ENCODE assay signal across 18 mouse cellular contexts in genomic region chr5:141910444-141910843, GRCm38 (mm10).
"Had no signal": no experiment of that assay in that cellular context is flagged by ENCODE, and none has a peak within 500 bp of the region (broad histone marks: within the 10 kb centered on the region; RNA-seq: fewer than 3 reads in every experiment).

No protein-coding gene starts in this region.

- H3K36me3 ChIP-seq: lung, embryonic 15.5 days; midbrain, embryonic 10.5 days; midbrain, embryonic 13.5 days; neural tube, embryonic 13.5 days; stomach, embryonic 15.5 days had no signal

- ATAC-seq: intestine, embryonic 16.5 days; midbrain, embryonic 13.5 days; midbrain, embryonic 16.5 days had no signal

- H3K4me2 ChIP-seq: liver, embryonic 11.5 days; lung, embryonic 15.5 days; midbrain, embryonic 13.5 days; neural tube, embryonic 13.5 days; stomach, embryonic 15.5 days had no signal

- H3K27me3 ChIP-seq: lung, embryonic 15.5 days; megakaryocyte, embryonic 14.5 days; midbrain, embryonic 13.5 days; neural tube, embryonic 13.5 days; stomach, embryonic 15.5 days had no signal

- DNase-seq: layer of hippocampus, postnatal 36 days; lung, adult 18-20 months; retina, postnatal 1 day; right cerebral cortex, postnatal 25 days; spleen, adult 18-20 months; thymus, postnatal 25 days had no signal

- H3K27ac ChIP-seq: left cerebral cortex, adult 2 months; liver, embryonic 14.5 days; lung, embryonic 15.5 days; midbrain, embryonic 10.5 days; midbrain, embryonic 13.5 days; neural tube, embryonic 13.5 days; stomach, embryonic 15.5 days had no signal

- H3K4me1 ChIP-seq: lung, embryonic 15.5 days; megakaryocyte, embryonic 14.5 days; midbrain, embryonic 10.5 days; stomach, embryonic 15.5 days had no signal

- H3K4me3 ChIP-seq: left cerebral cortex, adult 2 months; lung, embryonic 15.5 days; megakaryocyte, embryonic 14.5 days; midbrain, embryonic 10.5 days; midbrain, embryonic 13.5 days; myocyte; neural tube, embryonic 13.5 days; stomach, embryonic 15.5 days had no signal

- H3K9me3 ChIP-seq: lung, embryonic 15.5 days; midbrain, embryonic 10.5 days; midbrain, embryonic 13.5 days; neural tube, embryonic 13.5 days; stomach, embryonic 15.5 days had no signal

- H3K9ac ChIP-seq: liver, embryonic 14.5 days; lung, embryonic 15.5 days; midbrain, embryonic 13.5 days; neural tube, embryonic 13.5 days; stomach, embryonic 15.5 days had no signal
